Mouse (Mus musculus): Measurements from ENCODE around the gene Tent4b.

Tent4b gene

DNA sequence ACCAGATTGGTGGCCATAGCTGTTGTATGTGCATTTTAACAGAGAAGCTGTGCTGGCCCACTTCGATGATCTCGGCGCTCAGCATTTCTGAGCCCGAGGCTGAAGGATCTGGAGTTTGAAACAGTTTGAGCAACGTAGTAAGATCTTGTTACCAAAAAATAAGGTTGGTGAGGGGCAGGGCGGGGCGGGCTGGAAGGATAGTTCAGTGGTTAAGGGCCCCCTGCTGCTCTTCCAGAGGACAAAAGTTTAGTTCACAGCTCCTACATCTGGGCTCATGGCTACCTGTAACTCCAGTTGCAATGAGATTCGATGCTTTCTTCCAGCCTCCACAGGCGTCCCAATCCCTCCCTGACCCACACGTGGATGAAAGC lies 99.7 kb downstream of the Tent4b start:
- no peak for ATAC-seq (ENCODE audit: insufficient number of reproducible peaks, low FRiP score, low TSS enrichment)

DNA sequence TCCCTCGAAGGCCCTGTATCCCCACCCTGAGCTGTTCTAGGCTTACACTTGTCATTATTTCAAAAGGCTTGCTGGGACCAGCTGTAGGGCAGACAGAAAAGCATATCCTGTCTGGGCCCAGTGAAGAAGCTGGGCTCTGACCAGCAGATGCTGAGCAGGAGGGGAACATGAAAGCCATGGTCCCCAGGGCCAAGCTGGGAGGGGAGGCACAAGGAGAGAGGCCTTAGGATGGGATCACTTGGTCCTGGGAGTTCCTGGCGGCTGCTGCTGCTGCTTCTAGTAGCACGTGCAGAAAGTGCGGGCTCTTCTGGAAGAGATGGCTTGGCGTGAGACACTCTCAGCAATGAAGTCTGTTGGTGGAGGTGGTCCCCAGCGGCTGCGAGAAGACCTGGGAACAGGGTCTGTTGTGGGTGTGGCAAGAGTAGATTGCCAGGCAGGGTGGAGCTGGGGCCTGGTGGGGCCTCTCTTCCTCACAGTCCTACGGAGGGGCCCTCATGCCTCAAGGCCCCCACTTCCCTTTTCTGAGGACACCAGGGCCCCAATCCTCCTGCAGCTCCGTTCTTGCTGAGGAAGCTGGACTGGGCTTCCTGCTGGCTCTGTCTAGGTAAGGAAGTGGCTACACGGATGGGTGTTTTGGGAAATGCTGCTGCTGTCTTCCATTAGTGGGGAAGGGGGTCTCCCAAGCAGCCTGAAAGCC lies 101.0 kb downstream of the Tent4b start:
- ATAC-seq (ENCODE audit: insufficient number of reproducible peaks, low FRiP score, low TSS enrichment), result no peak

DNA sequence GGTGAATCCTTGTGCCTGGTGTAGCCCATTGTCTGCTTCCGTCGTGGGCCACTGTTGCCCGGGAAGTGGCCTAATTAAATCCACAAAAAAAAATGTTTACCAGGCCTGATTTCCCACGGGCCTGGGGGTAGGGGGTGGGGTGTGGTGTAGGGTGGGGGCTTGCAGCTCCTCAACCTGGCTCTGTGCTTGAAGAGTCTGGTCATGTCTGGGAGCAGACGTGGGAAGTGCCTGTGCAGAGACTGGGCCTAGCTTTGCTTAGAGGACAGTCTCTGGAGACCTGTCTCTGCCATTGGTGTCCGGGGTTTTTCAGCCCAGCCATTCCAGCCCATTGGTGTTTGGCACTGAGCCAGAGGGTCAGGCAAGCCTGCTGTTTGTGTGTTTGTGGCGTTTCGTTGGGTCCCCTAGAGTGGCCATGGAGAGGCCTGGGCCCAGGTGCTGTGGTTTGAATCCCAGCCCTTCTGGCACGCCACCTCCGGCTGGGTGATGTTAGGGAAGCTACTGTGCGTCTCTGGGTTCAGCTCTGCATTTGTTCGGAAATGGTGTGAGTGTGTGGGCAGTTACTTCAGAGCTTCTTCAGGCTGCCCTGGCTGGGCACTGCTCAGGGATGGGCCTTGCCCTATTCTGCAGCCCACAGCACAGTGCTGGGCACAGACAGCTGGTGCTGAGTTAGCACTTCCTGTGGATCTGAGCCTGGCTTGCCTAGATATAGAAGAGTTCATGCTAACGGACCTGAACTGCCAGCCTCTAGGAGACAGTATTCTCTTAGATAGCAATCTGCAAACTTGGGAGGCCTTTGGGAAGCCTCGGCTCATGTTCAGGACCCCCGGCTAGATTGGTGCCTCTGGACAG lies 102.8 kb downstream of the Tent4b start:
- no peak for ATAC-seq (ENCODE audit: insufficient number of reproducible peaks, low FRiP score, low TSS enrichment)

DNA sequence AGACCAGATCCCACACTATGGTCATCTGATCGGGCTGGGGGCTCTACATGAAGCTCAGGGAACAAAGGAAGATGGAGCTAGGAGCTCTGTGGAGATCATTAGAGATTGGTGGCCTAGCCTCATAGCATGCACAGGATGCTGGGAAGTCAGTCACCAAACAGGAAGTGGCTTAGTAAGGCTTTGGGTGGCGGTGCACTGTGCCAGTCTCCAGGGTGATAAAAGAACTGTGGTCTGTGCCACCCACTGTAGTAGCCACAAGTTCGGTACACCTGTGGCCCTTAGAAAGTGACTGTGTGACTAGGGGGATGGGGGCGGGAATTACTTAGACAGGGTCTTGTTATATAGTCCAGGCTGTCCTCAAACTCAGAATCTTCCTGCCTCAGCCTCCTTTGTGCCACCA lies 106.8 kb downstream of the Tent4b start:
- no peak for ATAC-seq (ENCODE audit: insufficient number of reproducible peaks, low FRiP score, low TSS enrichment)

DNA sequence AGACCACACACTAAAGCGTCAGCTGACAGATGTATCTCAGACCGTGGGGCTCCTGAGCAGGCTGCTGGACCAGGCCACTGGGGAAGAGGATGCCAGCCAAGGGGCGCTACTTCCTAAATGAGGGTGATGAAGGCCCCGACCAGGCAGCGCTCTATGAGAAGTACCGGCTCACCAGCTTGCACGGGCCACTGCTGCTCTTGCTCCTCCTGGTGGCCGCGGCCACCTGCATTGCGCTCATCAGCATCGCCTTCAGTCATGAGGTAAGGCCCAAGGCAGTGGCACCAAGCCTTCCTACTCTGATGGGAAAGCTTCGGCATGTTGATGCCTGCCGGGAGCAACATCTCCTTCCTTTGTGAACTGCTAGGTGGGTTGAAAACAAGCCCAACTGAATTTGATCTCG lies 107.5 kb downstream of the Tent4b start:
- ATAC-seq (ENCODE audit: insufficient number of reproducible peaks, low FRiP score, low TSS enrichment), result no peak

DNA sequence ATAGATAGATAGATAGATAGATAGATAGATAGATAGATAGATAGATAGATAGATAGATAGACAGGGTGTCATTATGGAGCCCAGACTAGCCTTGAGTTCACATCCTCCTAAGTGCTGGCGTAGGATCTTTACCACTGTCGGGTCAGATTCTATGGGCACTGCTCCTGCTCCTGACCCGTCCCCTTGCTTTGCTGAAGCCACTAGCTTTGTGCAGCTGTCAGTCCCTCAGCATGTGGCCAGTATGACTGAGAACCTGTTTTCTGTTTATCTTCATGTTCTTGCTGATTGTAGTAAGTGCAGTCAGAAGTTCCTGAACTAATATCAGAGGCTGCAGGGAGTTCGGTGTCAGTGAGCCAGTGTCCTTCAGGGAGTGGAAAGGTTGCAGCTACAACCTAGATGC lies 108.7 kb downstream of the Tent4b start:
- no peak for ATAC-seq (ENCODE audit: insufficient number of reproducible peaks, low FRiP score, low TSS enrichment)
